Mouse (Mus musculus) ZHBTc4 (cell line): ENCODE data around the gene Xpo4.
"Not testable (repeated sequence)": the region's sequence is repeated elsewhere in the genome, so short reads cannot be mapped to it uniquely, and the experiment has no call there.

Experiments
- DNase-seq: peaks from one replicate; pipeline ENCODE4 v3.0.0-alpha.2; 2011; ENCODE audit warnings: low read depth, low spot score

The Xpo4 gene

GRCm38 (mm10) chr14:57664822-57665627 is at the start of gene Xpo4:
Xpo4 (minus strand) TSS chr14:57665430.
- DNase-seq, result peak; percentile 88

GRCm38 (mm10) chr14:57712884-57713283 is 47.7 kb upstream of the Xpo4 start:
- no peak for DNase-seq

DNA sequence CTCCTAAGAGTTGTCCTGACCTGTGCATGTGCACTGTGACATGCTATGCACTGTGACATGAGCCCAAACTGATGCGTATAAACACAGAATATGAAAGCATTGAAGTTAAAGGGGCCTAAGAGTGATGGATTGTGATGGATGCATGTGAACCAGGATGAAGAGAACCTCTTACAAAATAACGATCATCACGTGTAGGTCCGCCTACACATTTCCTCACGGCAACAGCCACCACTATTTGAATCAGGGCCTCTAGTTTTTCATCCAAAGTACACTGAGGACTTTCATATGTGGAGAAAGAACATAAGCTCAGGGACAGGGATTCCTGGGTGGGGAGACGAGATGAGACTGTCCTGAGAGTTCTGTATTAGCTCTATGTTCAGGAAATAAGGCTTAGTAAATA is 45.8 kb upstream of the Xpo4 start:
- no peak for DNase-seq

GRCm38 (mm10) chr14:57709171-57709570 is 43.9 kb upstream of the Xpo4 start:
- DNase-seq, result no peak

GRCm38 (mm10) chr14:57708580-57708979 is 43.4 kb upstream of the Xpo4 start:
- DNase-seq, result no peak

GRCm38 (mm10) chr14:57707100-57707893 is 42.1 kb upstream of the Xpo4 start:
- peak; percentile 34 for DNase-seq

DNA sequence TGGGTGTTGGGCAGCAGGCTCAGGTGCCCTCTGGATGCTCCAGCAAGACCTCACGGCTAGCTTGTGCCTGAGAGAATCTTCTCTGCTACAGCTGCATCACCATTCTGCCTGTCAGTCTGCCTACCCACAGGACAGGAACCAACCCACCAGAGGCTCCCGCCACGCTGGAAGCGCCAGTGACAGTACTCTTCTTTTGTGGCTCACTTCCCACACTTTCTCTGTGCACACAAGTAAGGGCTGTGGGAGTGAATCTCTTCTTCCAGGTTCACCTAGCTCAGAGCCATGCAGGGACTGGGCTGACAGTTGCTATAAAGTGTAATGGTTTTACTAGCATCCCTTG is 41.5 kb upstream of the Xpo4 start:
- no peak for DNase-seq

GRCm38 (mm10) chr14:57705759-57706158 is 40.5 kb upstream of the Xpo4 start:
- no peak for DNase-seq

- DNase-seq, result no peak
Observed at GRCm38 (mm10) chr14:57705075-57705474, 39.8 kb upstream of the Xpo4 start.

DNA sequence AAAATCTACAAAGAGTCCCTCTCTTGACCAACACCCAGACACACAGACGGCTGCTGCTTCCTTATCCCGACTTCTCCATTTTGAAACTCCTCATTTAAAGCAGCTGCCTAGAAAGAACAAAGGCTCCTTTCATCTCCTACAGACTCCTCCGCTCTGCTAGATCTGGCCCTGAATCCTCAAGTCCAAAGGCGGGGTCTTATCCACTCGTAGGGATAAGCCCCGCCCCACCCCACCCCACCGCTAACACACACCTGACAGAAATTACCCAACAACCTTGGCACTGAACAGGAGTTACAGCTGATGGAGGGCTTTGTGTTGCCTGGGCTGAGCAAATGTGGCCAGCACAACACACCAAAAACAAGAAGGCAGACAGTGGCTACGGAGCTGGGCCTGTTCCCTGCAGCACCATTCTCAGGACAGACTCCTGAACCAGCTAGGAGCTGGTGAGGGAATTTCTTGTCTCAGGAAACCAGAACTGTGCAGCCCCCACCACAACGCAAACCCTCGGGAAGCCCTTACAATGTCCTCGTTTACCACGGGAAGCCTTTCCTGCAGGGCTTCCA is 36.8 kb upstream of the Xpo4 start:
- DNase-seq, result peak; percentile 74

DNA sequence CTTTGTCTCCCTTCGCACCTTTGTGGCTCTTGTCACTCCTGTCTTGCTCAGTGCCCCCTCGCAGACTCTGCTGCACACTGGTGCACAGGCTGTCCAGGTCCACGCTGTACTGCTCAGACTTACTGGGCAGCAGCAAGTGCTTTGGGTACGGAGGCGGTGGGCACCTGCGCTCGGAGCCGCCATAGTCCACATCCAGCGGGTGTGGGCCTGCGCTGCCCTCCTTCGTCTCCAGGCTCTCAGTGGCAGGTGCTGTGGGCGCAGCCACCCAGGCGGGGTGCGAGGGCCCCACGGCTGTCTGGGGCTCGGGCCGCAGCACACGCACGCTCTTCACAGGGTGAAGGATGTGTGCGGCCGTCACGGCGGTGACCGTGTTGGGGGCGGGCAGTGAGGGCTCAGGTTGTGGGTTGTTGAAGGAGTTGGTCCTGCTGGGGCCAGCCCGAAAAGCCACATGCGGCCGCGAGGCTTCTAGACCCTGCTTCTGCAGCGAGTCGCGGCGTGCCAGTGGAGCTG is 34.3 kb upstream of the Xpo4 start:
- DNase-seq, result peak; percentile 48

DNA sequence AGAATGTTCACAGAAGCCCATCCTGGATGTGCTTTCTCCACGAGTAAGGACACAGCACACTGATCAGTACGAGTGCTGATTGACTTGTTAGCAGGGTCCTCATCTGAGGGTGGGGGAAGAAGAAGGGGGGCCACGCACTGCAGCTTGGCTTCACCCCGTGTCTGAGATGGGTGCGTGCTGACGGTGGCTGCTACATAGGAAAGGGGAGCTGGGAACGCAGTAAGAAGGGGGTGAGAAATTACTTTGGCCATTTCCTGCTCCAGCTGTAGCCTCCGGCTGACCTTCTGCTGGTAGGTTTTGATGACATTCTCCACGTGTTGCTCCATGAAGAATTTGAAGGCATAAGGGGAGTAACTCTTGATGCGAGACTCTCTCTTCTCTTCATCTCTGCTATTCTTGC is 33.8 kb upstream of the Xpo4 start:
- DNase-seq, result no peak

GRCm38 (mm10) chr14:57696066-57696465 is 30.8 kb upstream of the Xpo4 start:
- no peak for DNase-seq

DNA sequence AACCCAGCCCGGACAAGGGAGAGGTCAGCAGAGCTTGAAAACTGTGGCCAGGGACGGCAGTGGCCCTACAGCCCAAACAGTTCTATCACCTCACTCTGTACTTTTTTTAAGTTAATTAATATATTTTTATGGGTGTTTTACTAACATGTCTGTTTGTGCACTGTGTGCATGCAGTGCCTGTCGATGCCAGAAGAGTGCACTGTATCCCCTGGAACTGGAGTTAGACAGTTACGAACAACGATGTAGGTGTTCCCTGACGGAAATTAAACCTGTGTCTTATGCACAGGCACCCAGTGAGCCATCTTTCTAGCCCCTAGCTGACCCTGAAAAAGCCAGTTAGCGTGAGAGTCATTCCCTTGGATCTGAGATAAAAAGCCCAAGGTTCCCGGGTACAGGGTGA is 30.3 kb upstream of the Xpo4 start:
- DNase-seq, result peak; percentile 65

- DNase-seq, result peak; percentile 57
Observed at GRCm38 (mm10) chr14:57694246-57694645, 29.0 kb upstream of the Xpo4 start.

- peak; percentile 40 for DNase-seq
Observed at GRCm38 (mm10) chr14:57692517-57693130, 27.4 kb upstream of the Xpo4 start.

DNA sequence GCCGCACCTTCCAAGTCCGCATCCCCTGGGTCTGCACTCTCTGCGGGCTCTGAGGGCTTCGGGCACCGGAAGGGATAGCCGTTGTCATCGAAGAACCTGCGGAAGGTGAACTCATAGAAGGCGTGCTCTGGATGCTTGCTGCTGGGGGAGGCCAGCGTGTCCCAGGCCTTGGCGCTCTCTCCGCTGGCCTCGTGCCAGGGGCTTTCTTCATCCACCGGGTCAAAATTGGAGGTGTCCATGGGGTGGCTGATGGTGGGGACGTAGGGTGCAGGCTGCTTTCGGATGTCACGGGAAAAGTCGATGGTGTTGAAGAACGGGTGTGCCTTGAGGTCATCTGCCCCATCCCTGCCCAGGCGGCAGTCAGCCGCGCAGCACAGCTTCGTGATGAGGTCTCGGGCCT is 26.1 kb upstream of the Xpo4 start:
- DNase-seq, result peak; percentile 19

GRCm38 (mm10) chr14:57690681-57691080 is 25.5 kb upstream of the Xpo4 start:
- no peak for DNase-seq

DNA sequence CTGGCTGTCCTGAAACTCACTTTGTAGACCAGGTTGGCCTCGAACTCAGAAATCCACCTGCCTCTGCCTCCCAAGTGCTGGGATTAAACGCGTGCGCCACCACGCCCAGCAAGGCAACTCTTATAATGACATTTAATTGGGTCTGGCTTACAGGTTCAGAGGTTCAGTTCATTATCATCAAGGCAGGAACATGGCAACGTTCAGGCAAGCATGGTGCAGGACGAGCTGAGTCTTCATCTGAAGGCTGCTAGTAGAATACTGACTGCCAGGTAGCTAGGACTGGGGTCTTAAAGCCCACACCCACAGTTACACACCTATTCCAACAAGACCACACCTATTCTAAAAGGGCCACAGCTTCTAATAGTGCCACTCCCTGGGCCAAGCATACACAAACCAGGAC is 22.8 kb upstream of the Xpo4 start:
- DNase-seq, result not testable (repeated sequence)

DNA sequence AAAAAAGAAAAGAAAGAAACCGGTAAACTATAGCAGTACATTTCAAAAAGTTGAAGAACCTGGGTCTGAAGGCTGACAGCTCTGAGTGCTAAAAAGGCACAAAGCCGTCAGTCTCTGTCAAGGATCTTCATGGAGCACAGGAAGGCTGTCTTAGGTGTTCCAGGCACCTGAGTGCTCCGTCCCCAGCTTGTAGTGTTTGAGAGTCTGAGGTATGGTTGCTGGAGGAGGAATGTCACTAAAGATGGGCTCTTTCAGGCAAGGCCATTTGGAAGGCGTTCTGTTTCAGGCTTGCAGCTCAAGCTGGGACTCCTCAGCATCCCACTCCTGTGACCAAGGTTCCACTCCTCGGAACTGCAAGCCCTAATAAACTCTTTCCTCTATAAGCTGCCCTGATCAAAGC is 22.2 kb upstream of the Xpo4 start:
- DNase-seq, result no peak

GRCm38 (mm10) chr14:57686647-57687046 is 21.4 kb upstream of the Xpo4 start:
- DNase-seq, result no peak

DNA sequence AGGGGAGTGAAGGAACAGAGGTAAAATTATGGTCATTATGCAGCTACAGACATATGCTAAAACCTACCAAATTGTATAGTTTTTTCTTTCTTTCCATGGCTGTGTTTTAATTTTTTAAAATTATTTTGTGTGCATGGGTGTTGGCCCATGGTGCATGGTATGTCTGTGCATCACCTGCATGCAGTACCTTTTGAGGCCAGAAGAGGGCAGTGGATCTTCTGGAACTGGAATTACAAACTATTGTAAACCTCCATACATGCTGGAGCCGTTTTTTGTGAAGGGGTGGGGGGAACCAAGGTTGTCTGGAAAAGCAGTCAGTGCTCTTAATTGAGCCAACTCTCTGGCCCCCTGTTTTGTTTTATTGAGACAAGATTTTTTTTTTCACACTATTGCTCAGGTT is 19.3 kb upstream of the Xpo4 start:
- DNase-seq, result peak; percentile 73
